Mouse (Mus musculus): ENCODE results near the gene Elf2.
"Not testable (repeated sequence)": the region's sequence is repeated elsewhere in the genome, so short reads cannot be mapped to it uniquely, and the experiment has no call there.

The Elf2 gene

GRCm38 (mm10) chr3:51216351-51216750, 124.1 kb downstream of the Elf2 start:
- not testable (repeated sequence) for DNase-seq (ENCODE audit: low spot score in 2 of 2)

- DNase-seq (ENCODE audit: low spot score in 2 of 2), result no peak
Observed at GRCm38 (mm10) chr3:51215681-51216080, 124.8 kb downstream of the Elf2 start.

GRCm38 (mm10) chr3:51213111-51213510, 127.4 kb downstream of the Elf2 start:
- DNase-seq (ENCODE audit: low spot score in 2 of 2), result no peak

GRCm38 (mm10) chr3:51210485-51210884, 130.0 kb downstream of the Elf2 start:
- no peak for DNase-seq (ENCODE audit: low spot score in 2 of 2)

- peak in 1 of 2 experiments; percentile 25 for DNase-seq (ENCODE audit: low spot score in 2 of 2)
Observed at GRCm38 (mm10) chr3:51209503-51210314, 130.8 kb downstream of the Elf2 start.

GRCm38 (mm10) chr3:51208633-51209032, 131.8 kb downstream of the Elf2 start:
- DNase-seq (ENCODE audit: low spot score in 2 of 2), result no peak

GRCm38 (mm10) chr3:51206521-51206920, 133.9 kb downstream of the Elf2 start:
- DNase-seq (ENCODE audit: low spot score in 2 of 2), result no peak

- DNase-seq (ENCODE audit: low spot score in 2 of 2), result no peak
Observed at GRCm38 (mm10) chr3:51204897-51205296, 135.6 kb downstream of the Elf2 start.

GRCm38 (mm10) chr3:51204441-51204840, 136.0 kb downstream of the Elf2 start:
- no peak for DNase-seq (ENCODE audit: low spot score in 2 of 2)

- no peak for DNase-seq (ENCODE audit: low spot score in 2 of 2)
Observed at GRCm38 (mm10) chr3:51203906-51204305, 136.6 kb downstream of the Elf2 start.
